Mouse (Mus musculus): ENCODE results near the gene Gpatch8. TPM values are rescaled to one million over a fixed set of nuclear protein-coding genes. Genes with fewer than 3 reads are reported as not detected.

The Gpatch8 gene
- total and polyA plus RNA-seq, 3 experiments, result 11.5 to 24.7 (median 16.6) TPM

GRCm38 (mm10) chr11:102445264-102445890 is 110.8 kb downstream of the Gpatch8 start:
- in situ Hi-C loops (cut with MboI; ENCODE audit: low pct_ligation_motif_present, low pct_unique_long_range_greater_than_20kb, low sequenced_read_pairs), result no loop called here

GRCm38 (mm10) chr11:102444781-102445180 is 111.4 kb downstream of the Gpatch8 start:
- Histone ChIP-seq H3K27me3 (replicated peaks) (peaks cover 64% of the 10 kb centered on the region), H3K27ac (ENCODE audit: insufficient read depth, low read depth) (no peak overlapping the region), H3K4me3 (replicated peaks in 1 of 3; ENCODE audit: low read depth in 2 of 3, low read length in 2 of 3, poor library complexity in 1 of 3) (no peak overlapping the region), H3K4me2 (ENCODE audit: insufficient read depth, low read depth, poor library complexity, severe bottlenecking) (no peak overlapping the region), H3K36me3 (replicated peaks in 1 of 2; ENCODE audit: control insufficient read depth in 1 of 2, insufficient read depth in 1 of 2, low read length in 1 of 2) (no peaks in the 10 kb centered on the region), H3K79me2 (replicated peaks; ENCODE audit: control insufficient read depth, extremely low read depth, insufficient read depth, poor library complexity, severe bottlenecking) (no peaks in the 10 kb centered on the region), H3K9ac (ENCODE audit: insufficient read depth, low read depth) (no peak overlapping the region), H3K4me1 (ENCODE audit: control insufficient read depth in 1 of 2, insufficient read depth in 2 of 2) (no peaks in the 10 kb centered on the region), H3K9me3 (replicated peaks; ENCODE audit: low read length) (peaks cover 17% of the 10 kb centered on the region)
- no peak for DNase-seq (ENCODE audit: extremely low read depth)
- dilution Hi-C loops (cut with MboI; ENCODE audit: extremely low pct_ligation_motif_present, extremely low pct_unique_long_range_greater_than_20kb, low sequenced_read_pairs), result no loop called here
- no peak for TF ChIP-seq GABPA (IDR thresholded peaks at IDR 0.05; ENCODE audit: insufficient replicate concordance, low read depth, low read length)
- peak; percentile 38; the same call in 1 of the 2 replicates for TF ChIP-seq ZNF384 (IDR thresholded peaks at IDR 0.05; ENCODE audit: low read depth, low read length)
- TF ChIP-seq MXI1 (IDR thresholded peaks at IDR 0.05; ENCODE audit: low read depth, low read length), result no peak
- no peak for TF ChIP-seq POLR2AphosphoS2 (IDR thresholded peaks at IDR 0.05; ENCODE audit: low read depth, low read length)
- in situ Hi-C loops (cut with MboI; ENCODE audit: low pct_ligation_motif_present, low pct_unique_long_range_greater_than_20kb, low sequenced_read_pairs), result no loop called here

More at GRCm38 (mm10) chr11:102445264-102445890, 110.8 kb downstream of the Gpatch8 start:
- dilution Hi-C loops (cut with MboI; ENCODE audit: extremely low pct_ligation_motif_present, extremely low pct_unique_long_range_greater_than_20kb, low sequenced_read_pairs), result no loop called here
- Histone ChIP-seq H3K4me2 (ENCODE audit: insufficient read depth, low read depth, poor library complexity, severe bottlenecking) (no peak overlapping the region), H3K27me3 (replicated peaks) (peaks cover 67% of the 10 kb centered on the region), H3K4me1 (ENCODE audit: control insufficient read depth in 1 of 2, insufficient read depth in 2 of 2) (no peaks in the 10 kb centered on the region), H3K36me3 (replicated peaks in 1 of 2; ENCODE audit: control insufficient read depth in 1 of 2, insufficient read depth in 1 of 2, low read length in 1 of 2) (no peaks in the 10 kb centered on the region), H3K79me2 (replicated peaks; ENCODE audit: control insufficient read depth, extremely low read depth, insufficient read depth, poor library complexity, severe bottlenecking) (no peaks in the 10 kb centered on the region), H3K4me3 (replicated peaks in 1 of 3; ENCODE audit: low read depth in 2 of 3, low read length in 2 of 3, poor library complexity in 1 of 3) (no peak overlapping the region), H3K9me3 (replicated peaks; ENCODE audit: low read length) (peaks cover 17% of the 10 kb centered on the region), H3K27ac (ENCODE audit: insufficient read depth, low read depth) (no peak overlapping the region), H3K9ac (ENCODE audit: insufficient read depth, low read depth) (no peak overlapping the region)
- no peak for DNase-seq (ENCODE audit: extremely low read depth)
- TF ChIP-seq JUN (IDR thresholded peaks at IDR 0.05; ENCODE audit: insufficient read depth, low read depth, low read length) (no peak), JUND (conservative IDR thresholded peaks at IDR 0.05; ENCODE audit: low read depth, low read length) (no peak), MXI1 (IDR thresholded peaks at IDR 0.05; ENCODE audit: low read depth, low read length) (no peak), SMC3 (IDR thresholded peaks at IDR 0.05; ENCODE audit: low read depth, low read length) (no peak), RCOR1 (conservative IDR thresholded peaks at IDR 0.05; ENCODE audit: low read depth, low read length) (no peak), GABPA (IDR thresholded peaks at IDR 0.05; ENCODE audit: insufficient replicate concordance, low read depth, low read length) (no peak), CHD1 (IDR thresholded peaks at IDR 0.05; ENCODE audit: low read depth, low read length) (no peak), USF1 (IDR thresholded peaks at IDR 0.05; ENCODE audit: low read depth, low read length) (no peak), NELFE (IDR thresholded peaks at IDR 0.05; ENCODE audit: low read depth, low read length) (no peak), ETS1 (conservative IDR thresholded peaks at IDR 0.05; ENCODE audit: low read depth, low read length) (no peak), POLR2AphosphoS2 (IDR thresholded peaks at IDR 0.05; ENCODE audit: low read depth, low read length) (no peak), USF2 (conservative IDR thresholded peaks at IDR 0.05; ENCODE audit: low read depth, low read length) (no peak), IRF4 (IDR thresholded peaks at IDR 0.05; ENCODE audit: low read depth, low read length) (no peak), BHLHE40 (IDR thresholded peaks at IDR 0.05; ENCODE audit: low read depth, low read length) (no peak), MAZ (IDR thresholded peaks at IDR 0.05; ENCODE audit: low read depth, low read length) (no peak), TCF12 (IDR thresholded peaks at IDR 0.05; ENCODE audit: low read depth, low read length) (no peak), CTCF (conservative IDR thresholded peaks at IDR 0.05 in 1 of 2, IDR thresholded peaks at IDR 0.05 in 1 of 2; ENCODE audit: low read depth in 2 of 2, low read length in 2 of 2) (no peak), UBTF (IDR thresholded peaks at IDR 0.05; ENCODE audit: low read depth, low read length) (no peak), MAX (IDR thresholded peaks at IDR 0.05; ENCODE audit: low read length) (no peak), CHD2 (IDR thresholded peaks at IDR 0.05; ENCODE audit: low read length) (no peak)

All from CH12.LX (cell line).